Mouse (Mus musculus) G1E-ER4 (cell line): Measurements from ENCODE around the gene Gm9780. TPM values are rescaled to one million over a fixed set of nuclear protein-coding genes. Genes with fewer than 3 reads are reported as not detected.
"Not testable (repeated sequence)": the region's sequence is repeated elsewhere in the genome, so short reads cannot be mapped to it uniquely, and the experiment has no call there.

Experiments used
- GATA1 ChIP-seq: IDR thresholded peaks from one replicate; pipeline ENCODE4 v1.8.0; 2012; ENCODE audit warnings: low read length, inconsistent platforms
- polyA plus RNA-seq: library from polyadenylated mRNA; stranded (reverse); fragments of >175 nt; gene quantifications from 2 replicates; pipeline ENCODE4 v1.2.3, GENCODE M21; 2012

The Gm9780 gene
- polyA plus RNA-seq = not detected in 2 replicates

GRCm38 (mm10) chr14:26042611-26043010 is at the start of gene Gm9780:
Gene Gm9780, minus strand, starts transcription at chr14:26042711.
- TF ChIP-seq GATA1 = not testable (repeated sequence)

DNA sequence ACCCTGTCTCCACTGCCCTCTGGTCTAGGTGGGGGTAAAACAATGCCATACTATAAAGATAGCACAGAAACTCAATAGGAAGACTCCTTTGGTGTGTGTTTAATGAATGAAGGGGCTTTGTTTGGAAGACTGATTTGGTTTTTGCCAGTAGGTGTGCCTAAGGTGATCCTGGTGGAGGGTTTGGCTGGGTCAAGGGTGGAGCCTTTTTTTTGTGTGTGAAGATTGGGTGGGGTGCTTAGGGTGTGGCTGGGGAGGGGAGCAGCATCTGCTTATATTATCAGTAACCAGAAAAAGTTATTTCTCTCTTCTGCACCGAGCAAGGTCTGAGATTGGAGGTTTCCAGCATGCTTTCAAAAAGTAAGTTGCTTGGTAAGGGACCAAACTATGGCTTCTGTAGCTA is 39.5 kb upstream of the Gm9780 start, which contains the start of gene Cphx3:
Gene Cphx3, plus strand, starts transcription at position 301 of the 400 bp plus-strand sequence.
- TF ChIP-seq GATA1 = not testable (repeated sequence)

DNA sequence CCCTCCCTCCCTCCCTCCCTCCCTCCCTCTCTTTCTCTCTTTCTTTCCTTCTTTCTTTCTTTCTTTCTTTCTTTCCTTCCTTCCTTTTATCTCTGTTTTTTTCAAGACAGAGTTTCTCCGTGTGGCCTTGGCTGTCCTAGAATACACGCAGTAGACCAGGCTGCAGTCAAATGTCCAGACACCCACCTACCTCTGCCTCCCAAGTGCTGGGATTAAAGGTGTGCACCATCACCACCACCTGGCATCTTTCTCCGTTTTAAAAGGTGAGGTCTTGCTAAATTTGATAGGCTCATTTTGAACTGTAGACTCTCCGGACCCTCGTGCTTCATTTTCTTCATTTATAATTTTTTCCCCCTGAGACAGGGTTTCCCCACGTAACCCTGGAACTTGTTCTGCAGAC is 38.7 kb upstream of the Gm9780 start, which contains the start of gene Cphx2:
Gene Cphx2, plus strand, starts transcription at position 301 of the 400 bp plus-strand sequence.
- not testable (repeated sequence) for TF ChIP-seq GATA1

- TF ChIP-seq GATA1 = not testable (repeated sequence)
These were observed 24.8 kb upstream of the Gm9780 start, which contains the start of gene Tmem254c for GRCm38 (mm10) chr14:26067325-26067633. Gene Tmem254c, minus strand, starts transcription at chr14:26067355.

DNA sequence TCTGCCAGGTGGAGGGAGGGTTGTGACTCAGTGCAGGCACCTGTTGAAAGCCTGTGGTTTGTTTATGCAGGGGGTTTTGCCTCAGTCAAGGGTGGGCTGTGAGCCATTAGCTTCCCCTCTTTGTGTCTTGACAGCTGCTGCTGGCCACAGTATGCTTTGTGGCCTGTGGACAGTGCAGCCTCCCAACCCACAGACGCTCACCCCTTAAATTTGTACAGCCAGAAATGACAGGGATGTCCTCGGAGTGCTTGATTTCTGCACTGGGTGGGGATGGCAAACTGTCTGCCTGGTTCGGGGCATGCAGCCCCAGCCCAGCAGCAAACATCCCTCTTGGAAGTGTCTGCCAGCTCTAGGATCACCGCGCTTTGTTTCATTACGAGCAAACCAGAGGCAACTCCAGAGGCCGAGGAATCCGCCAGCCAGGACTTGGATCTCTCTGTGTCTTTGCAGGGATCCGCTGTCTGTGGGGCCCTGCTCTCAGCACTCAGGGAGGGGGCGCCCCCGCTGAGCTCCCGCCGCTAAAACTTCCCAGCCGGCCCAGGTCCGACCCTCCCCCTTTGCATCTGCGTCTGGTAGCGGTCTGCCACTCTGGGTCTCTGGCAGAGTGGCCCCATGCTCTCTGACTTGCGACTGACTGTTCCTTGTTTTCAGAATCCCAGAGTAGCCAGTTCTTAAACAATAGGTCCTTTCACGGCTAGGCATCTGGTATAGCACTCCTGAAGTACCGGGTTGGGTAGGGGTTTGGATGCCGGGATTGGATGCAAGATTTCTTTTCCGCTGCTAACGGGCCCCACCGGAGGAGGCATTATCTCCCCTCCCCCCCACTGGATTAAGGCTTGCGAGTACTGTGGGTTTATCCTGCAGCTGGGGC is 63.9 kb downstream of the Gm9780 start, which contains the start of gene Duxbl1:
Gene Duxbl1, plus strand, starts transcription at position 207 of the 871 bp plus-strand sequence.
- TF ChIP-seq GATA1 = not testable (repeated sequence)

Other genes with a start within 250 kb of the Gm9780 start
- gene Anxa11, start 200.6 kb downstream of the Gm9780 start, polyA plus RNA-seq = 7.8 and 8.3 TPM in 2 replicates
- gene Plac9a, start 139.6 kb downstream of the Gm9780 start, polyA plus RNA-seq = not detected in 2 replicates
- 0.12 and 1.6 TPM in 2 replicates for gene Tmem254a, start 115.0 kb downstream of the Gm9780 start, polyA plus RNA-seq
- gene Cphx1, start 104.4 kb downstream of the Gm9780 start, polyA plus RNA-seq = not detected in 2 replicates
- not detected in 2 replicates for gene Duxbl1, start 64.1 kb downstream of the Gm9780 start, polyA plus RNA-seq
- 0.80 and 2.6 TPM in 2 replicates for gene Tmem254c, start 24.6 kb upstream of the Gm9780 start, polyA plus RNA-seq
- gene Cphx2, start 38.8 kb upstream of the Gm9780 start, polyA plus RNA-seq = not detected in 2 replicates
- gene Cphx3, start 39.6 kb upstream of the Gm9780 start, polyA plus RNA-seq = not detected in 2 replicates
- not detected in 2 replicates for gene Duxbl2, start 75.6 kb upstream of the Gm9780 start, polyA plus RNA-seq
- not detected in 2 replicates for gene Plac9b, start 139.8 kb upstream of the Gm9780 start, polyA plus RNA-seq
- gene Tmem254b, start 164.3 kb upstream of the Gm9780 start, polyA plus RNA-seq = 0.12 and 1.6 TPM in 2 replicates
- not detected in 2 replicates for gene Duxbl3, start 215.3 kb upstream of the Gm9780 start, polyA plus RNA-seq